Mouse (Mus musculus) kidney, adult 10 weeks (tissue): ENCODE measurements around the gene Tcf12. TPM values are rescaled to one million over a fixed set of nuclear protein-coding genes. Genes with fewer than 3 reads are reported as not detected.

Source experiments
- polyA plus RNA-seq: library from polyadenylated mRNA; stranded (reverse); fragments of 350-450 nt; fragmentation: Illumina TruSeq; extraction: RNeasy Lipid Tissue Mini Kit (QIAGEN cat#74804); gene quantifications from one replicate; pipeline ENCODE4 v1.2.3, GENCODE M21; 2014; ENCODE audit warnings: low read depth, low replicate concordance

Tcf12 gene
- 57.6 TPM for polyA plus RNA-seq

DNA sequence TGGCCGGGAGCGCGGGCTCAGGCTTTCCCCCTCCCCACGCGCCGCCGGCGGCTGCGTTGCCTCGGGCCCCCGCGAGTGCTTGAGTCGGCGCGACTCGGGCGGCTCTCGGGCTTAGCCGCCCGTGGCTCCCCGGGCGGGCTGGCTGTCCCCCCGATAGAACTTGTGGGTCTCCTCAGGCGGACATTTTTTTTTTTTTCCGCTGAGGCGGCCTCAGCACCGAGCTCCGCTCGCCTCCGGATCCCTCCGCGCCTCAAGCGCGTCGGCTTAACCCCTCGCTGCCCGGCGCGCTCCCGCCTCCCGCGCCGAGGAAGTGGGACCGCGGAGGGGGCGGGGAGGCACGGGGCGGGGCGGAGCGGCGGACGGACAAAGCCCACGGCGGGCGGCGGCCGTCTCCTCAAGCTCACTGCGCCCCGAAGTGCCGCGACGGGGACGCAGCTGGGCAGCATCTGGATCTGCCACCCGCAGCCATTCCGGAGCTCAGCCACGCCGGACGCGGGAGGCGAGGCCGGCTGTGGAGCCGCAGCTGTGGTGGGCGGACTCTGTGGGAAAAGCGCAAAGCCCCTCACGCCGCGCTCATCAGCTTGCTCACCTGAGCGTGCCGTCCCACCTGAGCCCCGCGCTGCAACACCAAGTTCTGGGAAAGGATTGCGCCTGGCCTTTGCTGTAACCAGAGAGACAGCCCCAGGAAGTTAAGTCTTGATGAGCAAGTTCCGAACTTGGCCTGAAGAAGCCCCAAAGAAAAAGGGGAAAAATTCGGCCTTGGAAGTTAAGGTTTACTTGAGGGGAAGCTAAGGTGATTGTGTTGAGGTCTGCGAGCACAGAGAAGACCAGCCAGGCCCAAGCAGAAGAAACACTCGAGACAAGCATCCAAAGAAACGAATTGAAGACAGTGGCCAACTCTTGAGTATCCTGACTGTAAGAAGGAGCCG is at the start of gene Tcf12:
Gene Tcf12, minus strand, starts transcription at position 250 of the 929 bp plus-strand sequence.

Other genes starting within 250 kb of the Tcf12 start
- gene Zfp280d, start 163.0 kb upstream of the Tcf12 start, polyA plus RNA-seq: 55.8 TPM